Mouse (Mus musculus) kidney, embryonic 15.5 days (tissue): ENCODE results near the gene Ccr7. TPM values are rescaled to one million over a fixed set of nuclear protein-coding genes. Genes with fewer than 3 reads are reported as not detected.

Source experiments
- ATAC-seq: fragments of 200-750 bp; cut with Nextera tagmentation; replicated peaks from 2 replicates; pipeline ENCODE4 v1.8.0; 2017; ENCODE audit warnings: moderate TSS enrichment; ENCODE audit not compliant: low FRiP score
- H3K27ac ChIP-seq: fragments of 300-500 bp; sonication (generic); 2 replicates; pipeline ENCODE4 v1.5.1; 2015; ENCODE audit warnings: mild to moderate bottlenecking, inconsistent platforms
- H3K27me3 ChIP-seq: fragments of 300-500 bp; sonication (generic); 2 replicates; pipeline ENCODE4 v1.6.1; 2015; ENCODE audit warnings: inconsistent platforms
- H3K36me3 ChIP-seq: fragments of 300-500 bp; sonication (generic); 2 replicates; pipeline ENCODE4 v1.6.1; 2015; ENCODE audit warnings: inconsistent platforms
- H3K4me1 ChIP-seq: fragments of 300-500 bp; sonication (generic); 2 replicates; pipeline ENCODE4 v1.6.1; 2015; ENCODE audit warnings: inconsistent platforms
- H3K4me2 ChIP-seq: fragments of 300-500 bp; sonication (generic); 2 replicates; pipeline ENCODE4 v1.6.1; 2015; ENCODE audit warnings: moderate library complexity, mild to moderate bottlenecking, inconsistent platforms
- H3K4me3 ChIP-seq: fragments of 300-500 bp; sonication (generic); replicated peaks from 2 replicates; pipeline ENCODE4 v1.5.1; 2015; ENCODE audit warnings: mild to moderate bottlenecking, inconsistent platforms
- H3K9ac ChIP-seq: fragments of 300-500 bp; sonication (generic); 2 replicates; pipeline ENCODE4 v1.6.1; 2015; ENCODE audit warnings: mild to moderate bottlenecking, inconsistent platforms
- H3K9me3 ChIP-seq: fragments of 300-500 bp; sonication (generic); replicated peaks from 2 replicates; pipeline ENCODE4 v1.6.1; 2016; ENCODE audit warnings: inconsistent platforms
- WGBS: fragments of 180-500 bp; shearing (Covaris S2); methylation state at CpG from one replicate; pipeline ENCODE4 v1.1.7; 2015; ENCODE audit warnings: mixed read lengths; 5-methylcytosine and 5-hydroxymethylcytosine counted together
- polyA plus RNA-seq: library from polyadenylated mRNA; unstranded; fragments of >200 nt; fragmentation: Nextera tagmentation; extraction: Ambion mirVana; gene quantifications from 2 replicates; pipeline ENCODE4 v1.2.1, GENCODE M21; 2015

Gene Ccr7
- polyA plus RNA-seq, 1 experiment from 2014 or later = 0.17 TPM

GRCm38 (mm10) chr11:99120524-99121217 is 34.2 kb downstream of the Ccr7 start:
- Histone ChIP-seq H3K27me3 (no peaks in the 10 kb centered on the region), H3K4me2 (no peak overlapping the region), H3K27ac (peak overlapping the region; percentile 56), H3K4me1 (peaks cover 24% of the 10 kb centered on the region), H3K9ac (no peak overlapping the region), H3K9me3 (0 out of 2 replicates have a peak, but pooled peaks cover 4% of the 10 kb centered on the region), H3K4me3 (no peak overlapping the region), H3K36me3 (no peaks in the 10 kb centered on the region)
- no peak for ATAC-seq
- WGBS = 48% methylated on average over 20 of the region's 20 CpGs

GRCm38 (mm10) chr11:99118963-99119362 is 35.9 kb downstream of the Ccr7 start:
- Histone ChIP-seq H3K27me3 (no peaks in the 10 kb centered on the region), H3K9me3 (0 out of 2 replicates have a peak, but pooled peaks cover 4% of the 10 kb centered on the region), H3K4me1 (peaks cover 13% of the 10 kb centered on the region), H3K9ac (no peak overlapping the region), H3K4me2 (no peak overlapping the region), H3K36me3 (no peaks in the 10 kb centered on the region), H3K4me3 (no peak overlapping the region), H3K27ac (no peak overlapping the region)
- no peak for ATAC-seq
- 81% methylated on average over 7 of the region's 7 CpGs for WGBS

GRCm38 (mm10) chr11:99118420-99118819 is 36.5 kb downstream of the Ccr7 start:
- WGBS = 92% methylated on average over 1 of the region's 1 CpGs
- 0 out of 2 replicates have a peak, but pooled peaks cover 4% of the 10 kb centered on the region for H3K9me3 ChIP-seq
- H3K27me3 ChIP-seq = no peaks in the 10 kb centered on the region
- no peaks in the 10 kb centered on the region for H3K36me3 ChIP-seq
- H3K4me1 ChIP-seq = peaks cover 16% of the 10 kb centered on the region
- H3K4me3 ChIP-seq = no peak overlapping the region
- no peak for ATAC-seq
- no peak overlapping the region for H3K9ac ChIP-seq
- no peak overlapping the region for H3K27ac ChIP-seq
- H3K4me2 ChIP-seq = no peak overlapping the region

GRCm38 (mm10) chr11:99117907-99118306 is 37.0 kb downstream of the Ccr7 start:
- no peaks in the 10 kb centered on the region for H3K36me3 ChIP-seq

GRCm38 (mm10) chr11:99115940-99116339 is 38.9 kb downstream of the Ccr7 start:
- Histone ChIP-seq H3K4me1 (peaks cover 23% of the 10 kb centered on the region), H3K9me3 (0 out of 2 replicates have a peak, but pooled peaks cover 4% of the 10 kb centered on the region), H3K4me2 (no peak overlapping the region), H3K4me3 (no peak overlapping the region), H3K9ac (no peak overlapping the region), H3K36me3 (no peaks in the 10 kb centered on the region), H3K27me3 (no peaks in the 10 kb centered on the region), H3K27ac (no peak overlapping the region)
- 79% methylated on average over 6 of the region's 6 CpGs for WGBS
- ATAC-seq = no peak

More at GRCm38 (mm10) chr11:99117907-99118306, 37.0 kb downstream of the Ccr7 start:
- Histone ChIP-seq H3K9ac (no peak overlapping the region), H3K27ac (no peak overlapping the region), H3K4me3 (no peak overlapping the region), H3K27me3 (no peaks in the 10 kb centered on the region), H3K4me1 (peaks cover 21% of the 10 kb centered on the region), H3K9me3 (0 out of 2 replicates have a peak, but pooled peaks cover 4% of the 10 kb centered on the region), H3K4me2 (no peak overlapping the region)
- WGBS = 82% methylated on average over 7 of the region's 7 CpGs
- ATAC-seq = no peak

- Histone ChIP-seq H3K27me3 (no peaks in the 10 kb centered on the region), H3K4me1 (peaks cover 21% of the 10 kb centered on the region), H3K27ac (peak overlapping the region; percentile 72), H3K36me3 (no peaks in the 10 kb centered on the region), H3K4me2 (no peak overlapping the region), H3K9ac (no peak overlapping the region), H3K9me3 (no peaks in the 10 kb centered on the region), H3K4me3 (no peak overlapping the region)
- no peak for ATAC-seq
- 7% methylated on average over 3 of the region's 3 CpGs for WGBS
Measured at GRCm38 (mm10) chr11:99113111-99113510, 41.8 kb downstream of the Ccr7 start.

- 28% methylated on average over 5 of the region's 5 CpGs for WGBS
- ATAC-seq = no peak
Measured at GRCm38 (mm10) chr11:99112700-99113099, 42.2 kb downstream of the Ccr7 start.

GRCm38 (mm10) chr11:99111631-99112030 is 43.2 kb downstream of the Ccr7 start:
- ATAC-seq = no peak
- H3K27me3 ChIP-seq = no peaks in the 10 kb centered on the region
- 83% methylated on average over 7 of the region's 7 CpGs for WGBS
- H3K36me3 ChIP-seq = no peaks in the 10 kb centered on the region
- H3K4me3 ChIP-seq = no peak overlapping the region
- peaks cover 32% of the 10 kb centered on the region for H3K4me1 ChIP-seq
- H3K9ac ChIP-seq = no peak overlapping the region
- H3K27ac ChIP-seq = no peak overlapping the region
- no peak overlapping the region for H3K4me2 ChIP-seq
- H3K9me3 ChIP-seq = no peaks in the 10 kb centered on the region

More at GRCm38 (mm10) chr11:99112700-99113099, 42.2 kb downstream of the Ccr7 start:
- Histone ChIP-seq H3K9ac (no peak overlapping the region), H3K27ac (peak overlapping the region; percentile 72), H3K27me3 (no peaks in the 10 kb centered on the region), H3K4me1 (peaks cover 22% of the 10 kb centered on the region), H3K4me3 (no peak overlapping the region), H3K9me3 (no peaks in the 10 kb centered on the region), H3K36me3 (no peaks in the 10 kb centered on the region), H3K4me2 (no peak overlapping the region)

- H3K9me3 ChIP-seq = no peaks in the 10 kb centered on the region
- H3K9ac ChIP-seq = no peak overlapping the region
- peak; percentile 37; the same call in 1 of the 2 replicates for ATAC-seq
- no peak overlapping the region for H3K4me2 ChIP-seq
- H3K4me1 ChIP-seq = peaks cover 37% of the 10 kb centered on the region
- no peaks in the 10 kb centered on the region for H3K36me3 ChIP-seq
- 52% methylated on average over 11 of the region's 11 CpGs for WGBS
- no peak overlapping the region for H3K4me3 ChIP-seq
- no peak overlapping the region for H3K27ac ChIP-seq
- no peaks in the 10 kb centered on the region for H3K27me3 ChIP-seq
Measured at GRCm38 (mm10) chr11:99111155-99111554, 43.7 kb downstream of the Ccr7 start.

GRCm38 (mm10) chr11:99110370-99111110 is 44.3 kb downstream of the Ccr7 start:
- H3K36me3 ChIP-seq = no peaks in the 10 kb centered on the region
- H3K27me3 ChIP-seq = no peaks in the 10 kb centered on the region
- WGBS = 71% methylated on average over 15 of the region's 15 CpGs
- peaks cover 40% of the 10 kb centered on the region for H3K4me1 ChIP-seq
- H3K9ac ChIP-seq = no peak overlapping the region
- no peak; the same call in 1 of the 2 replicates for ATAC-seq
- H3K9me3 ChIP-seq = no peaks in the 10 kb centered on the region
- no peak overlapping the region for H3K4me3 ChIP-seq
- H3K27ac ChIP-seq = no peak overlapping the region
- H3K4me2 ChIP-seq = no peak overlapping the region

- Histone ChIP-seq H3K27ac (no peak overlapping the region; the same call in 1 of the 2 replicates), H3K4me1 (peaks cover 42% of the 10 kb centered on the region), H3K4me2 (no peak overlapping the region), H3K27me3 (no peaks in the 10 kb centered on the region), H3K9ac (no peak overlapping the region), H3K9me3 (no peaks in the 10 kb centered on the region), H3K36me3 (no peaks in the 10 kb centered on the region), H3K4me3 (no peak overlapping the region)
- 61% methylated on average over 3 of the region's 3 CpGs for WGBS
- no peak for ATAC-seq
Measured at GRCm38 (mm10) chr11:99108296-99108695, 46.6 kb downstream of the Ccr7 start.
